Mouse (Mus musculus): ENCODE measurements around the gene Armc2. TPM values are rescaled to one million over a fixed set of nuclear protein-coding genes. Genes with fewer than 3 reads are reported as not detected.
A peak's percentile ranks its signal among the peaks of the same experiment; 100 is the strongest.

Gene Armc2
- total RNA-seq, 2 experiments from 2014 or later, result 7.9 to 8.2 TPM

- no peak for DNase-seq (ENCODE audit: extremely low spot score in 1 of 2, low spot score in 1 of 2)
Measured at GRCm38 (mm10) chr10:42024406-42024805, 6.2 kb upstream of the Armc2 start.

DNA sequence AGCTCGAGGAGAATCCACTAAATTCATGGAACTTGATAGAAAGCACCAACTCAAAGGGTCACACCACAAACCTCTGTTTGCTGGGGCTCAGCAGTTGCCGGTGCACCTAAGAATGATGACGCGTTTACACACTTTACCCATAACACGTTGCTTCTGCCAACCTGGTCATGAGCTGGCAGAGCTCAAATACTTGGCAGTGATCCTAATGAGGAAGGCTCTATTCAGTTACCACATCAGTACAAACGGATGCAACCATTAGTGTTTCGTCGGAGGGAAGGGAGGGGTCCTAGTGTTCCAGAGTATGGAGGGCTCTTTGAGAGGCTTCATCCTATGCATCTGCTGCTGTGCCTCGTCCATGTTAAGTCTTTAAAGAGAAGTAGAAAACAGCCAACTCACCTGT is 3.3 kb upstream of the Armc2 start:
- DNase-seq (ENCODE audit: extremely low spot score in 1 of 2, low spot score in 1 of 2), result no peak

DNA sequence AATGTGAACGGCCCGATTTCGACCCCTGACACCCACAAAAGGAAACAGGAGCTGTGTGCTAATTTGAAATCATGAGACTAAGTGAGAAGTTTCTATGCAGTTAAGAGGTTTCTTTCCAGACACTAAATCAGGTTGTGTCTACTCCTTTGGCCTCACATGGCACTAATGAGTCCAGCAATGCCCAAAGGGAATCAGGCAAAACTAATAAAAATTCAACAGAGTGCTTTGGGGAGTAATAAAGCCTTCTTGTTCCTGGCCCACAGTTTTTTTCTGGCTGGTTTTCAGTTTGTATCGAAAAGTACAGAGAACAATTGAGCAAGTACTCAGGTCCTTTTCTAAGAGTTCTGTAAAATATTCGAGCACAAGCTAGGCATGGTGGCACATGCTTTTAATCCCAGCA is 4.2 kb downstream of the Armc2 start:
- DNase-seq (ENCODE audit: extremely low spot score in 1 of 2, low spot score in 1 of 2), result no peak

DNA sequence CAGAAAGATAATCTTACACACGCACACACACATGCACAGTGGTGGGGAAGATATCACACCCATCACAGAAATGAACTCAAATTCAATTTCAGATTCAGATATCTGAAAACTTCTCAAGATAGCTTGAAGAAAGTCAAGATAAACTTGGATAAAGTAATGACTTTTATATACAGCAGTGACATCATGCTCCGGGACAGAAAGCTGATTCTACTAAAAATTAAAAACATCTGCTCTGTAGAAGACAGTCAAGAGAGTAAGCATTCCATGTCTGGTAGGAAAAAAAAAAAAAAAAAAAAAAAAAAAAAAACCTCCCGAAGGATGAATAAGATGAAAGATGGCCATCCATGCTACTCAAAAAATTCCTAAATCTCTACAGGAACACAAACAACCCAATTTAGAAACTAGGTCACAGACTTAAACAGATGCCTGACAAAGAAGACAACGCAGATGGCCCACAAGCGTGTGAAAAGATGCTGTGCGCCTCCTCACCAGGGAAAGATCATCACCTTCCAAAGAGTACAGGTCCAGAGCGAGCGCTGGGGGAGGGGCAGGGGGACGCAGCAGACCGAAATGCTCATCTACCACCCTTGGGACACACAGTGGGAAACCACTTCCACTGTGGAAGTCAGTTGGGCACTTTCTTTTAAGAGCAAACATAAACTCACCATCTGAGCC is 7.3 kb downstream of the Armc2 start:
- DNase-seq (ENCODE audit: extremely low spot score in 1 of 2, low spot score in 1 of 2), result no peak

GRCm38 (mm10) chr10:42005259-42005658 is 13.0 kb downstream of the Armc2 start:
- DNase-seq (ENCODE audit: extremely low spot score in 1 of 2, low spot score in 1 of 2), result no peak

GRCm38 (mm10) chr10:42004690-42005089 is 13.6 kb downstream of the Armc2 start:
- DNase-seq (ENCODE audit: extremely low spot score in 1 of 2, low spot score in 1 of 2), result no peak

- DNase-seq (ENCODE audit: extremely low spot score in 1 of 2, low spot score in 1 of 2), result no peak
Measured at GRCm38 (mm10) chr10:42004056-42004455, 14.2 kb downstream of the Armc2 start.

DNA sequence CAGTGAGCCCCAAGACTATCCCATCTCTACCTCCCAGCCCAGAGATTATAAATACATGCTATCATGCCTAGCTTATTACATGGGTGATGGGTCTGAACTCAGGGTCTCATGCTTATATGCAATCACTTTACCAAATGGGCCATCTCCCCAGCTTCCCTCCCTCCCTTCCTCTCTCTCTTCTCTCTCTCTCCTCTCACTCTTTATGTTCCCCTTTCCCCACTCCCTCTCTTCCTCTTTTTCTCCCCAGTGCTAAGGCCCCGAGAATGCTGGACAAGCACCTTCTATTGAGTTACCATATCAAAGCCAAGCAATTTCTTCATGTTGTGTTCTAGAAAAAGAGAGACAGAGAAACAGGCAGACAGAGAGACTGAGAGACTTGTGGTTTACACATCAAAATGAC is 14.7 kb downstream of the Armc2 start:
- DNase-seq (ENCODE audit: extremely low spot score in 1 of 2, low spot score in 1 of 2), result no peak

- no peak for DNase-seq (ENCODE audit: extremely low spot score in 1 of 2, low spot score in 1 of 2)
Measured at GRCm38 (mm10) chr10:42002436-42002835, 15.8 kb downstream of the Armc2 start.

GRCm38 (mm10) chr10:42001260-42001659 is 17.0 kb downstream of the Armc2 start:
- no peak for DNase-seq (ENCODE audit: extremely low spot score in 1 of 2, low spot score in 1 of 2)

GRCm38 (mm10) chr10:41997691-41998178 is 20.5 kb downstream of the Armc2 start:
- DNase-seq (ENCODE audit: extremely low spot score in 1 of 2, low spot score in 1 of 2), result no peak

GRCm38 (mm10) chr10:41996157-41996556 is 22.1 kb downstream of the Armc2 start:
- DNase-seq (ENCODE audit: extremely low spot score in 1 of 2, low spot score in 1 of 2), result no peak

- DNase-seq (ENCODE audit: extremely low spot score in 1 of 2, low spot score in 1 of 2), result no peak
Measured at GRCm38 (mm10) chr10:41995051-41995450, 23.2 kb downstream of the Armc2 start.

DNA sequence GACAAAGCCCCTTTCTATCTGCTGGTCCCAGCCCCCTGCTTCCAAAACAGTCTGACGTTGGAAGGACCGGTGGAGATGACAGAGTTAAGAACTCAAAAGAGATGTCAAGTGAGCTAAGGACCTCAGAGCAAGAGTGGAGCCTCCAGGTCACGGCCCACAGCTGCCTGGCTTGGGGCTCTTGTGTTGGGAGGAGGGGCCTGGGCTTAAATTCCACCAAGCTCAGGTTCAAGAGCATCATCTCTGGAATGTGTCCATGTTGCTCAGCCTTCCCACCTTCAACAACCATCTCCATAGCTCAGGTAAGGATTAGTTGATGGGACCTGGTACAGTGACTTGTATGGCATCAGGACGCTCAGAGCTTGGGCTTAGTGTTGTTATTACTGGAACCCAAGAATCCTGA is 23.7 kb downstream of the Armc2 start:
- DNase-seq (ENCODE audit: extremely low spot score in 1 of 2, low spot score in 1 of 2), result no peak

GRCm38 (mm10) chr10:41992059-41992440 is 26.2 kb downstream of the Armc2 start:
- DNase-seq (ENCODE audit: extremely low spot score in 1 of 2, low spot score in 1 of 2), result no peak

DNA sequence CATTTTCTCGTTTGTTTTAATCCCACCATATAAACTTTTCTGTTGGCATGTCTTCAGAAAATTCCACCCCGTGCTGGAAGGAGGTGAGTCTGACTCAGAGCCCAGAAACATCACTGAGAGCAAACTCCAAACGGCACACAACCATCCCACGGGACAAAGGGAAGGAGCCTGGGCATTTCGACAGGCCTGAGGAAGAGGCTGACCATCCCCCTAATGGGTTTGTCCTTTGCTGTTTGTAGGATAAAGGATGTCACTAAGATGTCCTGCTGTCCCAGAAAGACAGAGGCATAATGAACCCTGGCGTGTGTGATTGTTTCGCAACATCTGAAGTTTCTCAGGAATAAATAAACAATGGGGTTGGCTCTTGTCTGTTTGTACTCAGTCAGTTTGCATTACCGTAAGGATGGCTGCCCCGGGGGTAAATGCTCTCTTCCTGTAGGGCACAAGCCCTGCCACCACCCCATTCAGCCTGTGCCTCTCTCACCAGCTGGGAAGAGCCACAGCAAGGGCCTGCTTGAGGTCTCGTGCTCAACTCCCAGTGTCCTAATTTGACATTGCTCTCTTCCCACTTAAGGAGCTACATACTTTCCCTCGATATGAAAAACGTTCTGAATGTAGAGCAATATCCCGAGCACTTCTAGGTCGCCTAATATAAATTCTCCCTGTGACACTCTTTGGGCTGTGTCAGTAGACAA is 26.7 kb downstream of the Armc2 start:
- no peak for DNase-seq (ENCODE audit: extremely low spot score in 1 of 2, low spot score in 1 of 2)

- no peak for DNase-seq (ENCODE audit: extremely low spot score in 1 of 2, low spot score in 1 of 2)
Measured at GRCm38 (mm10) chr10:41990896-41991295, 27.3 kb downstream of the Armc2 start.

- DNase-seq (ENCODE audit: extremely low spot score in 1 of 2, low spot score in 1 of 2), result no peak
Measured at GRCm38 (mm10) chr10:41988930-41989329, 29.3 kb downstream of the Armc2 start.

- DNase-seq (ENCODE audit: extremely low spot score in 1 of 2, low spot score in 1 of 2), result no peak
Measured at GRCm38 (mm10) chr10:41986126-41986525, 32.1 kb downstream of the Armc2 start.

DNA sequence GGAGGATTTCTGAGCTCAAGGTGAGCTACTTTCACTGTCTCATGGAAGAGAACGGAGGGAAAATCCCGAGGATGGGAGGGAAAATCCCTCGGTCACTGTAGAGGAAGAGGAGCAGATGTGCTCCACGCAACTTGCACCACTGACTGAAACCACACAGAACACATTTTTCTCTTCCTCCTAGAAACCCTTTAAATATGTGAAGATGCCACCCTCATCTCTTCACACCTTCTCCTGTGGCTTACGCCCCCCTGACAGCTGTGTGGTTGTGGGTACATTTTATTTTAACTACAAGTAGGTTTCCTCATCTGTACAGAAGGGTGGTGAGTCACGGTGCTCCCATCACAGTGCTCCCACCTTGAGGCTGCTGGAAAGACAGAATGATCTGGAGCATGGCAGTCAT is 34.0 kb downstream of the Armc2 start:
- no peak for DNase-seq (ENCODE audit: extremely low spot score in 1 of 2, low spot score in 1 of 2)

- no peak for DNase-seq (ENCODE audit: extremely low spot score in 1 of 2, low spot score in 1 of 2)
Measured at GRCm38 (mm10) chr10:41982821-41983220, 35.4 kb downstream of the Armc2 start.

- DNase-seq (ENCODE audit: extremely low spot score in 1 of 2, low spot score in 1 of 2), result peak; percentile 22 to 55
Measured at GRCm38 (mm10) chr10:41980772-41981383, 37.4 kb downstream of the Armc2 start.
